Mouse (Mus musculus): ENCODE data around the gene Wfdc15b. TPM values are rescaled to one million over a fixed set of nuclear protein-coding genes. Genes with fewer than 3 reads are reported as not detected.
"Not testable (repeated sequence)": the region's sequence is repeated elsewhere in the genome, so short reads cannot be mapped to it uniquely, and the experiment has no call there.

Wfdc15b gene
- polyA plus RNA-seq, 1 experiment from 2014 or later: not detected

- not testable (repeated sequence) for H3K27ac ChIP-seq (ENCODE audit: low read depth, low read length); DNase-seq (ENCODE audit: low spot score)
Observed at GRCm38 (mm10) chr2:164206011-164206410, 15.4 kb downstream of the Wfdc15b start.

GRCm38 (mm10) chr2:164199626-164200327, 21.7 kb downstream of the Wfdc15b start, which contains the start of gene Wfdc15a:
Wfdc15a (minus strand) TSS chr2:164200130.
- H3K36me3 ChIP-seq (ENCODE audit: control insufficient read depth, insufficient read depth, low read length): no peaks in the 10 kb centered on the region
- no peak within 1 kb of the TSS for H3K4me3 ChIP-seq (ENCODE audit: low read depth, low read length)
- ATAC-seq (ENCODE audit: insufficient read depth, low FRiP score, low TSS enrichment): no peak
- H3K4me2 ChIP-seq (ENCODE audit: low read depth): no peak within 1 kb of the TSS
- H3K4me1 ChIP-seq (ENCODE audit: control insufficient read depth, insufficient read depth, low read length): no peaks in the 10 kb centered on the region
- no peaks in the 10 kb centered on the region for H3K27me3 ChIP-seq (ENCODE audit: control insufficient read depth, insufficient read depth, low read length)
- H3K9me3 ChIP-seq (ENCODE audit: control insufficient read depth, low read length): no peaks in the 10 kb centered on the region
- no peak within 1 kb of the TSS for H3K27ac ChIP-seq (ENCODE audit: low read depth, low read length)
- no peak within 1 kb of the TSS for H3K9ac ChIP-seq (ENCODE audit: low read length)
- WGBS: 78% methylated on average over 20 of the region's 20 CpGs
- no peak for DNase-seq (ENCODE audit: low spot score)

More at GRCm38 (mm10) chr2:164206011-164206410, 15.4 kb downstream of the Wfdc15b start:
- H3K4me3 ChIP-seq (ENCODE audit: low read depth, low read length); H3K9ac ChIP-seq (ENCODE audit: low read length); ATAC-seq (ENCODE audit: insufficient read depth, low FRiP score, low TSS enrichment); H3K36me3 ChIP-seq (ENCODE audit: control insufficient read depth, insufficient read depth, low read length); H3K27me3 ChIP-seq (ENCODE audit: control insufficient read depth, insufficient read depth, low read length); H3K4me2 ChIP-seq (ENCODE audit: low read depth); H3K9me3 ChIP-seq (ENCODE audit: control insufficient read depth, low read length); H3K4me1 ChIP-seq (ENCODE audit: control insufficient read depth, insufficient read depth, low read length): not testable (repeated sequence)
- WGBS: 90% methylated on average over 10 of the region's 10 CpGs

- Histone ChIP-seq H3K4me3 (ENCODE audit: low read depth, low read length) (no peak overlapping the region), H3K9me3 (ENCODE audit: control insufficient read depth, low read length) (no peaks in the 10 kb centered on the region), H3K27me3 (ENCODE audit: control insufficient read depth, insufficient read depth, low read length) (no peaks in the 10 kb centered on the region), H3K36me3 (ENCODE audit: control insufficient read depth, insufficient read depth, low read length) (no peaks in the 10 kb centered on the region), H3K4me2 (ENCODE audit: low read depth) (no peak overlapping the region), H3K9ac (ENCODE audit: low read length) (no peak overlapping the region), H3K4me1 (ENCODE audit: control insufficient read depth, insufficient read depth, low read length) (no peaks in the 10 kb centered on the region), H3K27ac (ENCODE audit: low read depth, low read length) (no peak overlapping the region)
- no peak for ATAC-seq (ENCODE audit: insufficient read depth, low FRiP score, low TSS enrichment)
- no peak for DNase-seq (ENCODE audit: low spot score)
- 86% methylated on average over 5 of the region's 5 CpGs for WGBS
Observed at GRCm38 (mm10) chr2:164196700-164196990, 24.8 kb downstream of the Wfdc15b start.

GRCm38 (mm10) chr2:164195971-164196699, 25.3 kb downstream of the Wfdc15b start:
- Histone ChIP-seq H3K4me2 (ENCODE audit: low read depth) (no peak overlapping the region), H3K36me3 (ENCODE audit: control insufficient read depth, insufficient read depth, low read length) (no peaks in the 10 kb centered on the region), H3K27ac (ENCODE audit: low read depth, low read length) (no peak overlapping the region), H3K9ac (ENCODE audit: low read length) (no peak overlapping the region), H3K4me1 (ENCODE audit: control insufficient read depth, insufficient read depth, low read length) (no peaks in the 10 kb centered on the region), H3K27me3 (ENCODE audit: control insufficient read depth, insufficient read depth, low read length) (no peaks in the 10 kb centered on the region), H3K9me3 (ENCODE audit: control insufficient read depth, low read length) (no peaks in the 10 kb centered on the region), H3K4me3 (ENCODE audit: low read depth, low read length) (no peak overlapping the region)
- no peak for ATAC-seq (ENCODE audit: insufficient read depth, low FRiP score, low TSS enrichment)
- 91% methylated on average over 5 of the region's 5 CpGs for WGBS
- no peak for DNase-seq (ENCODE audit: low spot score)

GRCm38 (mm10) chr2:164194959-164195630, 26.4 kb downstream of the Wfdc15b start:
- 82% methylated on average over 5 of the region's 5 CpGs for WGBS
- Histone ChIP-seq H3K9me3 (ENCODE audit: control insufficient read depth, low read length) (no peaks in the 10 kb centered on the region), H3K27ac (ENCODE audit: low read depth, low read length) (no peak overlapping the region), H3K36me3 (ENCODE audit: control insufficient read depth, insufficient read depth, low read length) (no peaks in the 10 kb centered on the region), H3K9ac (ENCODE audit: low read length) (no peak overlapping the region), H3K4me1 (ENCODE audit: control insufficient read depth, insufficient read depth, low read length) (no peaks in the 10 kb centered on the region), H3K4me2 (ENCODE audit: low read depth) (no peak overlapping the region), H3K27me3 (ENCODE audit: control insufficient read depth, insufficient read depth, low read length) (no peaks in the 10 kb centered on the region), H3K4me3 (ENCODE audit: low read depth, low read length) (no peak overlapping the region)
- ATAC-seq (ENCODE audit: insufficient read depth, low FRiP score, low TSS enrichment): no peak
- DNase-seq (ENCODE audit: low spot score): no peak

GRCm38 (mm10) chr2:164192279-164192678, 29.2 kb downstream of the Wfdc15b start:
- H3K9me3 ChIP-seq (ENCODE audit: control insufficient read depth, low read length): no peaks in the 10 kb centered on the region
- no peak overlapping the region for H3K9ac ChIP-seq (ENCODE audit: low read length)
- H3K4me1 ChIP-seq (ENCODE audit: control insufficient read depth, insufficient read depth, low read length): no peaks in the 10 kb centered on the region
- ATAC-seq (ENCODE audit: insufficient read depth, low FRiP score, low TSS enrichment): no peak
- no peaks in the 10 kb centered on the region for H3K27me3 ChIP-seq (ENCODE audit: control insufficient read depth, insufficient read depth, low read length)
- H3K27ac ChIP-seq (ENCODE audit: low read depth, low read length): no peak overlapping the region
- no peak overlapping the region for H3K4me3 ChIP-seq (ENCODE audit: low read depth, low read length)
- no peak for DNase-seq (ENCODE audit: low spot score)
- H3K4me2 ChIP-seq (ENCODE audit: low read depth): no peak overlapping the region
- no peaks in the 10 kb centered on the region for H3K36me3 ChIP-seq (ENCODE audit: control insufficient read depth, insufficient read depth, low read length)

- DNase-seq (ENCODE audit: low spot score): no peak
Observed at GRCm38 (mm10) chr2:164190576-164190975, 30.9 kb downstream of the Wfdc15b start, which contains the start of gene Wfdc12. Wfdc12 (minus strand) TSS chr2:164190608.

GRCm38 (mm10) chr2:164188722-164189121, 32.7 kb downstream of the Wfdc15b start:
- WGBS: 31% methylated on average over 5 of the region's 5 CpGs
- no peak overlapping the region for H3K9ac ChIP-seq (ENCODE audit: low read length)
- H3K27me3 ChIP-seq (ENCODE audit: control insufficient read depth, insufficient read depth, low read length): no peaks in the 10 kb centered on the region
- no peak overlapping the region for H3K27ac ChIP-seq (ENCODE audit: low read depth, low read length)
- no peaks in the 10 kb centered on the region for H3K9me3 ChIP-seq (ENCODE audit: control insufficient read depth, low read length)
- no peak for ATAC-seq (ENCODE audit: insufficient read depth, low FRiP score, low TSS enrichment)
- no peak overlapping the region for H3K4me2 ChIP-seq (ENCODE audit: low read depth)
- H3K4me1 ChIP-seq (ENCODE audit: control insufficient read depth, insufficient read depth, low read length): no peaks in the 10 kb centered on the region
- H3K4me3 ChIP-seq (ENCODE audit: low read depth, low read length): no peak overlapping the region
- no peaks in the 10 kb centered on the region for H3K36me3 ChIP-seq (ENCODE audit: control insufficient read depth, insufficient read depth, low read length)
- DNase-seq (ENCODE audit: low spot score): no peak

More at GRCm38 (mm10) chr2:164190576-164190975, 30.9 kb downstream of the Wfdc15b start, which contains the start of gene Wfdc12:
- no peak within 1 kb of the TSS for H3K4me3 ChIP-seq (ENCODE audit: low read depth, low read length)
- H3K4me1 ChIP-seq (ENCODE audit: control insufficient read depth, insufficient read depth, low read length): no peaks in the 10 kb centered on the region
- ATAC-seq (ENCODE audit: insufficient read depth, low FRiP score, low TSS enrichment): no peak
- H3K36me3 ChIP-seq (ENCODE audit: control insufficient read depth, insufficient read depth, low read length): no peaks in the 10 kb centered on the region
- no peak within 1 kb of the TSS for H3K4me2 ChIP-seq (ENCODE audit: low read depth)
- WGBS: 88% methylated on average over 6 of the region's 6 CpGs
- H3K9me3 ChIP-seq (ENCODE audit: control insufficient read depth, low read length): no peaks in the 10 kb centered on the region
- H3K27me3 ChIP-seq (ENCODE audit: control insufficient read depth, insufficient read depth, low read length): no peaks in the 10 kb centered on the region
- no peak within 1 kb of the TSS for H3K9ac ChIP-seq (ENCODE audit: low read length)
- no peak within 1 kb of the TSS for H3K27ac ChIP-seq (ENCODE audit: low read depth, low read length)
